ENCODE assay signal across 8 mouse cellular contexts in genomic region chr13:118386511-118387447, GRCm38 (mm10). TPM values are rescaled to one million over a fixed set of nuclear protein-coding genes. Genes with fewer than 3 reads are reported as not detected.
A peak's percentile ranks its signal among the peaks of the same experiment; 100 is the strongest.
DNase-seq lines count a peak whose midpoint lies in the region; ATAC-seq lines count a peak whose summit lies in the region.

Gene B430218F22Rik, plus strand, starts transcription at chr13:118386630.
Gene Mrps30, minus strand, starts transcription at chr13:118387252.

- no peaks in the 10 kb centered on the region for H3K9me3 ChIP-seq in hindbrain, embryonic 11.5 days (ENCODE audit: control insufficient read depth, low read length)

- H3K4me3 ChIP-seq in hindbrain, embryonic 11.5 days (ENCODE audit: low read depth, low read length), result peak within 1 kb of the TSS; percentile 91

- no peaks in the 10 kb centered on the region for H3K4me1 ChIP-seq in hindbrain, embryonic 11.5 days (replicated peaks; ENCODE audit: control insufficient read depth, insufficient read depth, low read length)

- peak; percentile 91 for DNase-seq in Muller cell, postnatal 12 days (ENCODE audit: inconsistent ontology term)
- peak; percentile 93 for DNase-seq in cerebellum, adult 9-11 months
- peak; percentile 90 to 97 for DNase-seq in frontal cortex, adult 2 months (ENCODE audit: extremely low spot score in 1 of 2, low spot score in 1 of 2)
- peak; percentile 96 for DNase-seq in hindbrain, embryonic 11.5 days (ENCODE audit: low spot score)
- peak; percentile 96 for DNase-seq in layer of hippocampus, postnatal 10 days (ENCODE audit: low spot score in 2 of 2)
- peak; percentile 97 for DNase-seq in lung, postnatal 10 days
- peak; percentile 91 for DNase-seq in ovary, postnatal 36 days (ENCODE audit: low spot score)
- DNase-seq in thymus, postnatal 25 days, result peak; percentile 93

- H3K27me3 ChIP-seq in hindbrain, embryonic 11.5 days (ENCODE audit: control insufficient read depth, insufficient read depth, low read length), result no peaks in the 10 kb centered on the region

- H3K4me2 ChIP-seq in hindbrain, embryonic 11.5 days (replicated peaks; ENCODE audit: low read depth, low read length), result peak within 1 kb of the TSS; percentile 47

- peak within 1 kb of the TSS; percentile 92 for H3K9ac ChIP-seq in hindbrain, embryonic 11.5 days (ENCODE audit: low read depth, low read length)

- WGBS in hindbrain, embryonic 11.5 days, result under 1% methylated on average over 92 of the region's 93 CpGs

- peak; percentile 98 for ATAC-seq in hindbrain, embryonic 11.5 days (ENCODE audit: low FRiP score)

- H3K27ac ChIP-seq in hindbrain, embryonic 11.5 days (ENCODE audit: low read depth, low read length), result peak within 1 kb of the TSS; percentile 72

- H3K36me3 ChIP-seq in hindbrain, embryonic 11.5 days (ENCODE audit: control insufficient read depth, insufficient read depth, low read length), result peaks cover 2% of the 10 kb centered on the region; the same call in 1 of the 2 replicates

RNA-seq across cellular contexts. Expression of gene B430218F22Rik, which starts in this region (rescaled TPM):
- 0.55 and 0.58 TPM in 2 replicates for polyA plus RNA-seq in frontal cortex, adult 2 months (2012; rRNA removed)
- 0.61 and 1.2 TPM in 2 replicates for polyA plus RNA-seq in hindbrain, embryonic 11.5 days (2014; fragmentation: Nextera tagmentation; extraction: Ambion mirVana)
- total RNA-seq in layer of hippocampus, postnatal 10 days (2021), result under 1 TPM; 0.48 to 0.96 TPM

RNA-seq across cellular contexts. Expression of gene Mrps30, which starts in this region (rescaled TPM):
- 12.7 TPM in 2 replicates for polyA plus RNA-seq in frontal cortex, adult 2 months (2012; rRNA removed)
- 37.7 and 37.8 TPM in 2 replicates for polyA plus RNA-seq in hindbrain, embryonic 11.5 days (2014; fragmentation: Nextera tagmentation; extraction: Ambion mirVana)
- 10 to 100 TPM; 15.6 to 16.5 TPM for total RNA-seq in layer of hippocampus, postnatal 10 days (2021)

Comparison
In these comparisons a context has a peak if more than half of its experiments do, and no peak if none do; other contexts are left out.
1. Peak in every context shown above with its lines: DNase-seq, ATAC-seq, H3K4me3 ChIP-seq and H3K27ac ChIP-seq.